Mouse (Mus musculus) ovary, postnatal 36 days (tissue): Measurements from ENCODE around the gene Eif4e1b.

Source experiments
- DNase-seq: peaks from one replicate; pipeline ENCODE4 v3.0.0; 2022; ENCODE audit warnings: low spot score, mixed read lengths

Eif4e1b gene

GRCm38 (mm10) chr13:54783698-54784097 lies at the start of gene Eif4e1b:
TSS of gene Eif4e1b (plus strand) at chr13:54783998.
- DNase-seq: no peak

- DNase-seq: no peak
Measured at GRCm38 (mm10) chr13:54736931-54737330, 46.9 kb upstream of the Eif4e1b start.

- DNase-seq: peak; percentile 22
Measured at GRCm38 (mm10) chr13:54737488-54738212, 46.1 kb upstream of the Eif4e1b start.

- DNase-seq: peak; percentile 8
Measured at GRCm38 (mm10) chr13:54738213-54738601, 45.6 kb upstream of the Eif4e1b start.

GRCm38 (mm10) chr13:54746110-54746509 lies 37.7 kb upstream of the Eif4e1b start:
- DNase-seq: no peak

- no peak for DNase-seq
Measured at GRCm38 (mm10) chr13:54746896-54747295, 36.9 kb upstream of the Eif4e1b start.

- no peak for DNase-seq
Measured at GRCm38 (mm10) chr13:54748190-54748589, 35.6 kb upstream of the Eif4e1b start.

- no peak for DNase-seq
Measured at GRCm38 (mm10) chr13:54748721-54749060, 35.1 kb upstream of the Eif4e1b start.

DNA sequence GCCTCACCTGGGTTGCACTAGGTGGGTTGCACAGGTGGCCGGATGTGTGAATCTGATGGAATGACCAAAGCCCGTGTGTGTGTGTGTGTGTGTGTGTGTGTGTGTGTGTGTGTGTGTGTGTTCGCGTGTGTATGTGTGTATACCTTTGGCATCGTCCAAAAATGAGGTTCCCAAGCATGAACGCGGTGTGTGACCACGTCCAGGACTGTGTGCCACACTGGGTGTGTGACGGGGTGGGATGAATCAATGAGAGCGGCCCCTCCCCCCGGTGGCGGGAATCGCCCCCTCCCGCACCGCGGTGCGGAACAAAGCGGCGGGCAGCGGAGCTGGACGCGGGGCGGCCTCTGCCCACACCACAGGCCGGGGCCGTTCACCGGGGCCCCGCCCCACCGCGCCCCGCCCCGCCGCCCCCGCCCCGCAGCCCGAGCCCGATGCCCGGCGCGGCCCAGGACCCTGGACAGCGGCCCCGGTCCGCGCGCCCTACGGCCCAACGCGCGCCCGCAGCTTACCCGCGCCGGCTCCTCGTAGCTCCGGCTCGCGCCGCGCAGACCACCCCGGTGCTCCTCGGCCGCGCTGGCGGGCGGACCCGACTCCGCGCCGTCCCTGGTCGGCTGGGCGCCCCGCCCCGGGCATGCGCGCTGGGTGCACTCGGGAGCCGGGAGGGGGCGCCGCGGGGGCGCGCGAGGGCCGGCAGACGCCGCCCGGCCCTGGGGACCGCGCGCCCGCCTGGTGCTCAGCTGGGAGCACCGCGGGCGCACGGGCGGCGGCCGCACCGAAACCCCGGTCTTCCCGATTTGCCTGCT lies 34.5 kb upstream of the Eif4e1b start:
- peak; percentile 58 for DNase-seq

- DNase-seq: no peak
Measured at GRCm38 (mm10) chr13:54749864-54750411, 33.9 kb upstream of the Eif4e1b start, which contains the start of gene Gprin1. TSS of gene Gprin1 (minus strand) at chr13:54749874.

DNA sequence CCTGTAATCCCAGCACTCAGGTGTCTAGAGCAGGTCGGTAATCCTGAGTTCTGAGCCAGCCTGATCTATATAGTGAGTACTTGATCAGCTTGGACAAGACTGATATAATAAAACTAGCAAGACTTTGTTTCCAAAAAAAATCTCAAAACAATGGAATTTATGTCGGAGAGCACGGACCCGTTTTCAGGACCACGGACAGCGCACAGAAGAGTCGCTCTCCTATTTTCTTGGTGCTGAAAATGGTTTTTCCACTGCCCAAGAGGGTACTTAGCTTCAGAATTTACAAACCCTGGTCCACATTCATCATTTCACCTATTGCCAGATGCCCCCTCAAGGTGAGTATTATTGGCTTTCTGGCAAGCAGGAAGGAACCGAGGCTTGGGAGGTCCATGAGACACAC lies 33.1 kb upstream of the Eif4e1b start:
- no peak for DNase-seq

DNA sequence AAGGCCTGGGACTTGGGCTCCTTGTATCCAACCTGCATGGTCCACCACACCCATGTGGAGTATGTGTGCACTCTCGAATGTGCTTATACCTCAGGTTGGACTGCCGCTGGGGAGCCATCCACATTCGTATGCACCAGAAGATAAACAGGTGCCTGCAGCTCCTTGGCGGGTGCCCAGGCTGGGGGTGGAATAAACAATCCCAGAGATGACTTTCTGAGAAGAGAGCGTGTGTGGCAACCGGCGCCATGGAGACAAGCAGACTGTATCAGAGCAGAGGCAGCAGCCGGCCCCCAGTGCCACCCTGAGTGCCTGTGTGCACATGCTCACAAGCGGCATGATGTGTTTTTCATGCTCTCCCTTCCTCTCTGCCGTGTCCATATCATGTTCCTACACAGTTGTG lies 31.1 kb upstream of the Eif4e1b start:
- DNase-seq: no peak

GRCm38 (mm10) chr13:54753733-54754132 lies 30.1 kb upstream of the Eif4e1b start:
- no peak for DNase-seq

DNA sequence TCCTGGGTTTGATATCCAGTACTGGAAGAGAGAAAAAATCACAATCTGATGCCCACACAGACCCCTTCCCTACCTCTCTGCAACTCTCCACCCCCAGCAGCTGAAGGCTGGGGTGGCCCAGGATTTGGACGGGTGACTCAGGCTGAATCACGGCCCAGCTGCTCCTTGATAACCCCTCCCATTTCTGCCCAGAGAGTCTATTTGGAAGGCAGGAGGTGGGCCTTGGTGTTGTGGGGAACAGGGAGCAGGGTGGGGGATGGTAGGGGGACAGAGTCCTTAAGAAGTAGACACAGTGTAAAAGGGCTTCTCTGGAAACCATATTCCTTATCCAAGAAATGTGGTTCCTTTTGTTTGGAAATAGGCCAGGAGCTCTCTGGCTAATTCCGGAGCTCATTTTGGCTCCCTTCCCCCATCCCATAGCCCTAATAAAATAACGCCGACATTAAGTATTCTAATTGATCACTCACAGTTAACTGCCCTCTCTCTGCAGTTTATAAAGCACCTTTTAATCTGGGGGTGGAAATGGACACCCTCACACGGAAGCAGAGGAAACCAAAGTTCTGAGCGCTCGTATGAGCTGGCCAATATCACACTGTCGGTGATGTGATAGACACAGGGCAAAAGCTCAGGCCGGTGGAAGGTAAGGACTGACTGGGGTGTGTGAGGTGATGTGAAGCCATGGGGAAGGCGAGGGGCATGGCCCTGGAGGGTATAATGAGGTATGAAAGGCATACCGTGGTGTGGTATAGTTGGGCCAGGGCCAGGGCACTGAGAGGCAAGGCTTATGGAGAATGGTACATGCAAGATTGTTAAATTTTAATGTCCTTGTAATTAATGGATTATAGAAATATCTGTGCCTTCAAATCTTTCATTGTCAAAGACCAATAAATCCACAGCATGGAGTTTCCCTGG lies 29.4 kb upstream of the Eif4e1b start:
- DNase-seq: no peak

- DNase-seq: no peak
Measured at GRCm38 (mm10) chr13:54755201-54755830, 28.5 kb upstream of the Eif4e1b start.

DNA sequence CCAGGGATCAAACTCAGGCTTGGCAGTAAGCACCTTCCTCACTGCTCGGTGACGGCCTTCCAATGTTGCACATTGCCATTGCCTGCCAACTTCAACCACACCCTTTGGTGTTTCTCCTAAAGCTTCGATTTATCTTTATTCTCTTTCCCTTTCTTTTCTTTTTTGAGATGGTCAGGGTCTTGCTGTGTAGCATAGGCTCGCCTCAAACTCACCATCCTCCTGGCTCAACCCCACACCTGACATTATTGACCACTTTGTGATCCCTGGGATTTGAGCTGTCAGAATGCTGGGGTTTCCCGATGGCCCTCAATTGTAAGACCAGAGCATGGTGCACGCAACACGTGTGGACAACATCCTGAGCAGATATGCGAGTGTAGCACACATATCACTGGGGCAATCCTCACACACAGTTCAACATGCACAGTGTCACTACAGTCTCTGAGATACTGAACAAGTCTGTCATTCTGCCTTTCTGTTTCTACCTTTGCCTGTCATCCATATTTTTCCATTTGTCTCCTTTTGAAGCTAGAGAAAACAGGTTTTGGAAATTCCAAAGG lies 27.6 kb upstream of the Eif4e1b start:
- no peak for DNase-seq

DNA sequence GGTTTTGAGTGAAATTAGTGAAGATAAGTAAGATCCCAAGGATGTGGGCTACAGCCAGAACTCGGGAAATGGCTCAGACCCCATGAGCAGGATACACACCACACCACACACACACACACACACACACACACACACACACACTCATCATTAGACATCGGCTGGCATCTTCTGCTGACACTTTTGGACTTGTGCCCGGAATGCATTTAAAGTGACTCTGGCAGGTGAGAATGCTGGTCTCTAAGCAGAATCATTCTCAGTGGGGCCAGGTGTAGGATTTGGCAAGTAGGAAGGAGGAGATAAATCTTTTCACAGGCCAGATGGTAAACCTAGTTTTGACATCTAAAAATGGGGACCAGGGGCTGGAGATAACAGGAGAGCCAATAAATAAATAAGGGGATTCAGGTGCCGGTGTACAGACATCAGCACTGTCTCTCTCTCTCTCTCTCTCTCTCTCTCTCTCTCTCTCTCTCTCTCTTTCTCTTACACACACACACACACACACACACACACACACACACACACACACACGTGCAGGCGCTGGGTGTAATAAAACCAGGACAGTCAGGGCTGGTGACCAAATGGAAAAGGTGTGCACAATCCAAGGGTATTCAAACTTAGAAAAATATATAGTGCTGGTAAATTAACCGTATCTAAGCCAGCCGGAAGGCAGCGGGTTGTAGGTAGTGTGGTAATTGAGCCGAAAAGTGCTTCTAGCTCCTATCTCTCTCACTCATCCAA lies 26.5 kb upstream of the Eif4e1b start:
- no peak for DNase-seq

GRCm38 (mm10) chr13:54758045-54758755 lies 25.6 kb upstream of the Eif4e1b start:
- DNase-seq: peak; percentile 80

DNA sequence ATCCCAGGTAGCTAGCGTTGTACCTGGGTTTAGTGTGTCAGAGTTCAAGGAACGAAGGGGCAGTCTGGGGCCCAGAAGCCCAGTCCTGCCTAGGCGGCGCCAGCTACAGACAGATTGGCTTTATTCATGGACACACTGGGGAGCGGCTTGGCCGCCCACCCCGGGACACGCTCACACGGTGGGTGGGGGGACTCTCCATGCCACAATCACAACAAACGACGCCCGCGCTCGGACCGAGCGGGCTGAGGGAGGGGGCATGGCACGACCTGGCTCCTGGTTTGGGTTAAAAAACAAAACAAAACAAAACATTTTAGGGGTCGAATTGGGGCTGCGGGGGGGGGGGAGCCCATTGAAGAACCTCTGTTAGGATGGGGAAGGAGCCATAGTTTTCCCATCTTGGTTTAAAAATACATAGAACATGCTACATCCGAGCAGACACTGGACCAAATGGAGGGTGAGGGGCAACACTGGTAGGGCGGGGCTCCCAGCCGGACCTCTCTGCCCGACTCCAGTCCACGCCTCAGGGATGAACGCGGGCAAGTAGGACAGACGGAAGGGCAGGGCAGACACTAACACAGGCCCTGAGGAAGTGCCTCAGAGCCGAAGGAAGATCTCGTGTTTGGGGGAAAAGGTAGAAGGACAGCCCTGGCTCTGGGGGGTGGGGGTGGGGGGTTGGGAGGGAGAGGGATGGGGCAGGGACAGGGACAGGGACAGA lies 24.9 kb upstream of the Eif4e1b start:
- DNase-seq: no peak
